Mouse (Mus musculus) heart, postnatal 0 days (tissue): Measurements from ENCODE around the gene Irak4. TPM values are rescaled to one million over a fixed set of nuclear protein-coding genes. Genes with fewer than 3 reads are reported as not detected.
A peak's percentile ranks its signal among the peaks of the same experiment; 100 is the strongest.

Experiments used
- ATAC-seq: fragments of 200-750 bp; cut with Nextera tagmentation; 2 replicates; pipeline ENCODE4 v1.8.0; 2017; ENCODE audit warnings: low read depth, moderate number of reproducible peaks, moderate library complexity; ENCODE audit not compliant: insufficient read depth
- DNase-seq: peaks from one replicate; pipeline ENCODE4 v3.0.0-alpha.2; 2016; ENCODE audit warnings: low spot score
- H3K27ac ChIP-seq: fragments of 300-500 bp; sonication (generic); 2 replicates; pipeline ENCODE4 v1.5.1; 2014; ENCODE audit warnings: low read depth, mild to moderate bottlenecking
- H3K27me3 ChIP-seq: fragments of 300-500 bp; sonication (generic); 2 replicates; pipeline ENCODE4 v1.6.1; 2014; ENCODE audit warnings: low read length, mixed read lengths; ENCODE audit not compliant: control insufficient read depth, insufficient read depth
- H3K36me3 ChIP-seq: fragments of 300-500 bp; sonication (generic); replicated peaks from 2 replicates; pipeline ENCODE4 v1.6.1; 2014; ENCODE audit warnings: low read length, mixed read lengths; ENCODE audit not compliant: control insufficient read depth, insufficient read depth
- H3K4me1 ChIP-seq: fragments of 300-500 bp; sonication (generic); 2 replicates; pipeline ENCODE4 v1.6.1; 2014; ENCODE audit warnings: antibody characterized with exemption; ENCODE audit not compliant: control insufficient read depth, insufficient read depth
- H3K4me2 ChIP-seq: fragments of 300-500 bp; sonication (generic); 2 replicates; pipeline ENCODE4 v1.6.1; 2014; ENCODE audit warnings: low read depth, mild to moderate bottlenecking, low read length, moderate library complexity
- H3K4me3 ChIP-seq: fragments of 300-500 bp; sonication (generic); 2 replicates; pipeline ENCODE4 v1.5.1; 2014; ENCODE audit warnings: low read depth, low read length
- H3K9ac ChIP-seq: fragments of 300-500 bp; sonication (generic); replicated peaks from 2 replicates; pipeline ENCODE4 v1.6.1; 2014; ENCODE audit warnings: low read depth, low read length, mixed read lengths
- H3K9me3 ChIP-seq: fragments of 300-500 bp; sonication (generic); replicated peaks from 2 replicates; pipeline ENCODE4 v1.6.1; 2016; ENCODE audit warnings: low read length; ENCODE audit not compliant: control insufficient read depth
- CTCF ChIP-seq: IDR thresholded peaks from 2 replicates; pipeline ENCODE4 v1.5.1; 2016; ENCODE audit warnings: antibody characterized with exemption, control low read depth, low read depth
- EP300 ChIP-seq: IDR thresholded peaks from 2 replicates; pipeline ENCODE4 v1.6.1; 2016; ENCODE audit warnings: antibody characterized with exemption, low read depth
- WGBS: fragments of 180-500 bp; shearing (Covaris S2); extraction: QIAGEN DNeasy Blood & Tissue Kit; methylation state at CpG from one replicate; pipeline ENCODE4 v1.1.7; 2014; 5-methylcytosine and 5-hydroxymethylcytosine counted together
- polyA plus RNA-seq: library from polyadenylated mRNA; unstranded; fragments of >200 nt; fragmentation: Nextera tagmentation; extraction: Ambion mirVana; gene quantifications from 2 replicates; pipeline ENCODE4 v1.2.1, GENCODE M21; 2015
- total RNA-seq: library from RNA; depleted of rRNA; stranded (reverse); fragments of >200 nt; gene quantifications from 2 replicates; pipeline ENCODE4 v1.2.3, GENCODE M21; 2014; ENCODE audit warnings: low replicate concordance; rRNA removed

Gene Irak4
- total and polyA plus RNA-seq, 2 experiments from 2014 or later, result 3.2 to 5.5 TPM

GRCm38 (mm10) chr15:94628830-94629601 is 85.6 kb downstream of the Irak4 start, which contains the start of gene Tmem117:
TSS of gene Tmem117 (plus strand) at chr15:94629232.
- no peak for TF ChIP-seq CTCF
- TF ChIP-seq EP300, result no peak
- DNase-seq, result peak; percentile 39
- Histone ChIP-seq H3K9me3 (no peaks in the 10 kb centered on the region), H3K36me3 (no peaks in the 10 kb centered on the region), H3K4me2 (peak within 1 kb of the TSS; percentile 98), H3K4me1 (no peaks in the 10 kb centered on the region), H3K4me3 (peak within 1 kb of the TSS; percentile 65), H3K27ac (no peak within 1 kb of the TSS), H3K9ac (peak within 1 kb of the TSS; percentile 81), H3K27me3 (peaks cover 18% of the 10 kb centered on the region)
- under 1% methylated on average over 77 of the region's 96 CpGs for WGBS
- peak; percentile 86 for ATAC-seq

GRCm38 (mm10) chr15:94630553-94630952 is 87.1 kb downstream of the Irak4 start:
- no peaks in the 10 kb centered on the region for H3K4me1 ChIP-seq
- H3K9ac ChIP-seq, result no peak overlapping the region
- no peaks in the 10 kb centered on the region for H3K36me3 ChIP-seq
- no peak for TF ChIP-seq CTCF
- TF ChIP-seq EP300, result no peak
- DNase-seq, result no peak
- 75% methylated on average over 4 of the region's 4 CpGs for WGBS
- H3K4me2 ChIP-seq, result no peak overlapping the region
- H3K27me3 ChIP-seq, result peaks cover 18% of the 10 kb centered on the region
- no peaks in the 10 kb centered on the region for H3K9me3 ChIP-seq
- ATAC-seq, result no peak
- no peak overlapping the region for H3K4me3 ChIP-seq
- no peak overlapping the region for H3K27ac ChIP-seq

Other genes starting within 250 kb of the Irak4 start
- 0.15 and 1.5 TPM in 2 replicates for gene Adamts20, start 78.2 kb upstream of the Irak4 start, total RNA-seq
- 0.19 and 0.29 TPM in 2 replicates for gene Adamts20, start 78.2 kb upstream of the Irak4 start, polyA plus RNA-seq
- gene Pus7l, start 96 bp upstream of the Irak4 start, total RNA-seq, result 1.1 and 8.0 TPM in 2 replicates
- 2.7 and 2.9 TPM in 2 replicates for gene Pus7l, start 96 bp upstream of the Irak4 start, polyA plus RNA-seq
- gene Twf1, start 46.2 kb downstream of the Irak4 start, total RNA-seq, result 12.8 and 26.0 TPM in 2 replicates
- 28.3 and 30.7 TPM in 2 replicates for gene Twf1, start 46.2 kb downstream of the Irak4 start, polyA plus RNA-seq
- 2.5 and 3.6 TPM in 2 replicates for gene Tmem117, start 85.6 kb downstream of the Irak4 start, total RNA-seq
- 2.5 and 3.5 TPM in 2 replicates for gene Tmem117, start 85.6 kb downstream of the Irak4 start, polyA plus RNA-seq